Mouse (Mus musculus): Measurements from ENCODE around the gene S100a10. TPM values are rescaled to one million over a fixed set of nuclear protein-coding genes. Genes with fewer than 3 reads are reported as not detected.

S100a10 gene
- 121 and 131 TPM in 2 replicates for polyA plus RNA-seq (2014; fragmentation: Nextera tagmentation; extraction: Ambion mirVana)

- Histone ChIP-seq H3K4me1 (ENCODE audit: control insufficient read depth, insufficient read depth, low read length) (no peaks in the 10 kb centered on the region), H3K27ac (ENCODE audit: low read depth, low read length) (no peak within 1 kb of the TSS), H3K9ac (ENCODE audit: low read length) (peak within 1 kb of the TSS; percentile 67), H3K4me3 (ENCODE audit: low read depth, low read length) (peak within 1 kb of the TSS; percentile 49), H3K4me2 (ENCODE audit: low read length) (peak within 1 kb of the TSS; percentile 89), H3K9me3 (replicated peaks; ENCODE audit: control insufficient read depth, low read length) (no peaks in the 10 kb centered on the region), H3K27me3 (replicated peaks; ENCODE audit: control insufficient read depth, insufficient read depth, low read length) (no peaks in the 10 kb centered on the region), H3K36me3 (ENCODE audit: control insufficient read depth, insufficient read depth, low read length) (no peaks in the 10 kb centered on the region)
- DNase-seq (ENCODE audit: low spot score) (peak; percentile 48), ATAC-seq (peak; percentile 91)
- 5% methylated on average over 25 of the region's 39 CpGs for WGBS
These were observed at the start of gene S100a10 for GRCm38 (mm10) chr3:93554981-93555877. S100a10 (plus strand) TSS chr3:93555080.

- 44% methylated on average over 30 of the region's 30 CpGs for WGBS
These were observed 48.7 kb upstream of the S100a10 start for GRCm38 (mm10) chr3:93505960-93506863.

GRCm38 (mm10) chr3:93506881-93507325 is 48.0 kb upstream of the S100a10 start:
- Histone ChIP-seq H3K9ac (ENCODE audit: low read length) (no peak overlapping the region), H3K4me1 (ENCODE audit: control insufficient read depth, insufficient read depth, low read length) (no peaks in the 10 kb centered on the region), H3K27ac (ENCODE audit: low read depth, low read length) (no peak overlapping the region), H3K4me3 (ENCODE audit: low read depth, low read length) (no peak overlapping the region), H3K36me3 (ENCODE audit: control insufficient read depth, insufficient read depth, low read length) (no peaks in the 10 kb centered on the region), H3K9me3 (replicated peaks; ENCODE audit: control insufficient read depth, low read length) (no peaks in the 10 kb centered on the region), H3K4me2 (ENCODE audit: low read length) (no peak overlapping the region), H3K27me3 (replicated peaks; ENCODE audit: control insufficient read depth, insufficient read depth, low read length) (no peaks in the 10 kb centered on the region)
- ATAC-seq (no peak), DNase-seq (ENCODE audit: low spot score) (no peak)
- WGBS, result 75% methylated on average over 5 of the region's 5 CpGs

More at GRCm38 (mm10) chr3:93505960-93506863, 48.7 kb upstream of the S100a10 start:
- no peak overlapping the region for H3K9ac ChIP-seq (ENCODE audit: low read length)
- ATAC-seq (no peak), DNase-seq (ENCODE audit: low spot score) (no peak)
- no peaks in the 10 kb centered on the region for H3K4me1 ChIP-seq (ENCODE audit: control insufficient read depth, insufficient read depth, low read length)
- no peaks in the 10 kb centered on the region for H3K36me3 ChIP-seq (ENCODE audit: control insufficient read depth, insufficient read depth, low read length)
- no peaks in the 10 kb centered on the region for H3K27me3 ChIP-seq (replicated peaks; ENCODE audit: control insufficient read depth, insufficient read depth, low read length)
- no peak overlapping the region for H3K4me3 ChIP-seq (ENCODE audit: low read depth, low read length)
- no peak overlapping the region for H3K27ac ChIP-seq (ENCODE audit: low read depth, low read length)
- H3K4me2 ChIP-seq (ENCODE audit: low read length), result no peak overlapping the region
- no peaks in the 10 kb centered on the region for H3K9me3 ChIP-seq (replicated peaks; ENCODE audit: control insufficient read depth, low read length)

- 71% methylated on average over 1 of the region's 1 CpGs for WGBS
These were observed 45.6 kb upstream of the S100a10 start for GRCm38 (mm10) chr3:93509301-93509700.

GRCm38 (mm10) chr3:93511036-93511435 is 43.8 kb upstream of the S100a10 start:
- Histone ChIP-seq H3K27me3 (replicated peaks; ENCODE audit: control insufficient read depth, insufficient read depth, low read length) (no peaks in the 10 kb centered on the region), H3K27ac (ENCODE audit: low read depth, low read length) (no peak overlapping the region), H3K4me3 (ENCODE audit: low read depth, low read length) (no peak overlapping the region), H3K9me3 (replicated peaks; ENCODE audit: control insufficient read depth, low read length) (no peaks in the 10 kb centered on the region), H3K4me1 (ENCODE audit: control insufficient read depth, insufficient read depth, low read length) (no peaks in the 10 kb centered on the region), H3K36me3 (ENCODE audit: control insufficient read depth, insufficient read depth, low read length) (no peaks in the 10 kb centered on the region), H3K4me2 (ENCODE audit: low read length) (no peak overlapping the region), H3K9ac (ENCODE audit: low read length) (no peak overlapping the region)
- no peak for ATAC-seq
- DNase-seq (ENCODE audit: low spot score), result no peak
- WGBS, result 100% methylated on average over 1 of the region's 1 CpGs

More at GRCm38 (mm10) chr3:93509301-93509700, 45.6 kb upstream of the S100a10 start:
- DNase-seq (ENCODE audit: low spot score), result no peak
- Histone ChIP-seq H3K4me3 (ENCODE audit: low read depth, low read length) (no peak overlapping the region), H3K27me3 (replicated peaks; ENCODE audit: control insufficient read depth, insufficient read depth, low read length) (no peaks in the 10 kb centered on the region), H3K4me1 (ENCODE audit: control insufficient read depth, insufficient read depth, low read length) (no peaks in the 10 kb centered on the region), H3K9me3 (replicated peaks; ENCODE audit: control insufficient read depth, low read length) (no peaks in the 10 kb centered on the region), H3K27ac (ENCODE audit: low read depth, low read length) (no peak overlapping the region), H3K36me3 (ENCODE audit: control insufficient read depth, insufficient read depth, low read length) (no peaks in the 10 kb centered on the region), H3K4me2 (ENCODE audit: low read length) (no peak overlapping the region), H3K9ac (ENCODE audit: low read length) (no peak overlapping the region)
- ATAC-seq, result no peak

- ATAC-seq, result no peak
- 97% methylated on average over 1 of the region's 1 CpGs for WGBS
These were observed 43.1 kb upstream of the S100a10 start for GRCm38 (mm10) chr3:93511801-93512200.

GRCm38 (mm10) chr3:93512386-93513101 is 42.3 kb upstream of the S100a10 start:
- H3K36me3 ChIP-seq (ENCODE audit: control insufficient read depth, insufficient read depth, low read length), result no peaks in the 10 kb centered on the region
- no peak overlapping the region for H3K27ac ChIP-seq (ENCODE audit: low read depth, low read length)
- no peak overlapping the region for H3K4me2 ChIP-seq (ENCODE audit: low read length)
- H3K4me1 ChIP-seq (ENCODE audit: control insufficient read depth, insufficient read depth, low read length), result no peaks in the 10 kb centered on the region
- no peaks in the 10 kb centered on the region for H3K27me3 ChIP-seq (replicated peaks; ENCODE audit: control insufficient read depth, insufficient read depth, low read length)
- no peaks in the 10 kb centered on the region for H3K9me3 ChIP-seq (replicated peaks; ENCODE audit: control insufficient read depth, low read length)
- ATAC-seq, result no peak
- WGBS, result 77% methylated on average over 7 of the region's 7 CpGs
- no peak for DNase-seq (ENCODE audit: low spot score)
- no peak overlapping the region for H3K4me3 ChIP-seq (ENCODE audit: low read depth, low read length)
- no peak overlapping the region for H3K9ac ChIP-seq (ENCODE audit: low read length)

More at GRCm38 (mm10) chr3:93511801-93512200, 43.1 kb upstream of the S100a10 start:
- no peaks in the 10 kb centered on the region for H3K27me3 ChIP-seq (replicated peaks; ENCODE audit: control insufficient read depth, insufficient read depth, low read length)
- no peak overlapping the region for H3K9ac ChIP-seq (ENCODE audit: low read length)
- H3K4me3 ChIP-seq (ENCODE audit: low read depth, low read length), result no peak overlapping the region
- H3K36me3 ChIP-seq (ENCODE audit: control insufficient read depth, insufficient read depth, low read length), result no peaks in the 10 kb centered on the region
- H3K4me2 ChIP-seq (ENCODE audit: low read length), result no peak overlapping the region
- no peak for DNase-seq (ENCODE audit: low spot score)
- no peak overlapping the region for H3K27ac ChIP-seq (ENCODE audit: low read depth, low read length)
- H3K9me3 ChIP-seq (replicated peaks; ENCODE audit: control insufficient read depth, low read length), result no peaks in the 10 kb centered on the region
- H3K4me1 ChIP-seq (ENCODE audit: control insufficient read depth, insufficient read depth, low read length), result no peaks in the 10 kb centered on the region

GRCm38 (mm10) chr3:93514628-93515027 is 40.3 kb upstream of the S100a10 start:
- WGBS, result 94% methylated on average over 3 of the region's 3 CpGs
- H3K4me1 ChIP-seq (ENCODE audit: control insufficient read depth, insufficient read depth, low read length), result no peaks in the 10 kb centered on the region
- DNase-seq (ENCODE audit: low spot score) (no peak), ATAC-seq (no peak)
- no peak overlapping the region for H3K9ac ChIP-seq (ENCODE audit: low read length)
- H3K9me3 ChIP-seq (replicated peaks; ENCODE audit: control insufficient read depth, low read length), result no peaks in the 10 kb centered on the region
- H3K36me3 ChIP-seq (ENCODE audit: control insufficient read depth, insufficient read depth, low read length), result no peaks in the 10 kb centered on the region
- no peaks in the 10 kb centered on the region for H3K27me3 ChIP-seq (replicated peaks; ENCODE audit: control insufficient read depth, insufficient read depth, low read length)
- no peak overlapping the region for H3K4me3 ChIP-seq (ENCODE audit: low read depth, low read length)
- H3K27ac ChIP-seq (ENCODE audit: low read depth, low read length), result no peak overlapping the region
- H3K4me2 ChIP-seq (ENCODE audit: low read length), result no peak overlapping the region

All from forebrain, embryonic 14.5 days (tissue).